ENCODE assay signal across 9 mouse cellular contexts in genomic region chr2:164909100-164909499, GRCm38 (mm10). TPM values are rescaled to one million over a fixed set of nuclear protein-coding genes. Genes with fewer than 3 reads are reported as not detected.
DNase-seq lines count a peak whose midpoint lies in the region; ATAC-seq and TF ChIP-seq lines count a peak whose summit lies in the region.
"Had no signal": no experiment of that assay in that cellular context is flagged by ENCODE, and none has a peak within 500 bp of the region (broad histone marks: within the 10 kb centered on the region; RNA-seq: fewer than 3 reads in every experiment).

No protein-coding gene starts in this region.

- peak overlapping the region; percentile 85; the same call in 1 of the 2 replicates for H3K4me2 ChIP-seq in liver, embryonic 11.5 days
- peak overlapping the region; percentile 97; the same call in 1 of the 2 replicates for H3K4me2 ChIP-seq in hindbrain, embryonic 14.5 days (replicated peaks)
- peak overlapping the region; percentile 91 for H3K4me2 ChIP-seq in midbrain, embryonic 14.5 days (ENCODE audit: low read length)

- H3K9me3 ChIP-seq in liver, embryonic 11.5 days (ENCODE audit: control insufficient read depth, low read length): peaks cover 5% of the 10 kb centered on the region
- H3K9me3 ChIP-seq in hindbrain, embryonic 14.5 days (ENCODE audit: control insufficient read depth, low read length): 0 out of 2 replicates have a peak, but pooled peaks cover 5% of the 10 kb centered on the region
- 0 out of 2 replicates have a peak, but pooled peaks cover 6% of the 10 kb centered on the region for H3K9me3 ChIP-seq in midbrain, embryonic 14.5 days (ENCODE audit: control insufficient read depth, low read length)

- 82% methylated on average over 3 of the region's 3 CpGs for WGBS in liver, embryonic 11.5 days
- 91% methylated on average over 3 of the region's 3 CpGs for WGBS in hindbrain, embryonic 14.5 days
- 99% methylated on average over 3 of the region's 3 CpGs for WGBS in midbrain, embryonic 14.5 days

- intact Hi-C loops in gastrocnemius, adult 2 months (cut with DNase I): no loop called here

- H3K27ac ChIP-seq in gastrocnemius, adult 2 months: peak overlapping the region; percentile 100; the same call in 1 of the 2 replicates
- no peak overlapping the region for H3K27ac ChIP-seq in liver, embryonic 11.5 days (ENCODE audit: low read depth, low read length)
- H3K27ac ChIP-seq in hindbrain, embryonic 14.5 days: no peak overlapping the region
- H3K27ac ChIP-seq in midbrain, embryonic 14.5 days (replicated peaks; ENCODE audit: low read depth, low read length): no peak overlapping the region

- peaks cover 28% of the 10 kb centered on the region for H3K4me1 ChIP-seq in liver, embryonic 11.5 days (replicated peaks; ENCODE audit: control insufficient read depth, insufficient read depth, low read length)
- H3K4me1 ChIP-seq in hindbrain, embryonic 14.5 days (replicated peaks; ENCODE audit: control insufficient read depth, insufficient read depth, low read length): peaks cover 16% of the 10 kb centered on the region
- peaks cover 16% of the 10 kb centered on the region for H3K4me1 ChIP-seq in midbrain, embryonic 14.5 days (ENCODE audit: control insufficient read depth, insufficient read depth, low read length)

- no peak for DNase-seq in gastrocnemius, adult 2 months
- DNase-seq in gastrocnemius, adult 18-20 months (ENCODE audit: low spot score): no peak
- no peak for DNase-seq in liver, embryonic 11.5 days (ENCODE audit: low spot score)
- DNase-seq in liver: no peak
- DNase-seq in hindbrain, embryonic 14.5 days (ENCODE audit: low spot score): no peak
- no peak for DNase-seq in midbrain, embryonic 14.5 days
- DNase-seq in cerebellum, postnatal 25 days: no peak
- no peak for DNase-seq in B cell, adult 2 months

- TF ChIP-seq CTCF in gastrocnemius, adult 2 months (IDR thresholded peaks at IDR 0.05): no peak

- ATAC-seq in liver, embryonic 11.5 days (replicated peaks; ENCODE audit: low FRiP score): no peak
- no peak for ATAC-seq in hindbrain, embryonic 14.5 days (ENCODE audit: low FRiP score)
- no peak for ATAC-seq in midbrain, embryonic 14.5 days (ENCODE audit: low FRiP score, low TSS enrichment)

- peaks cover 45% of the 10 kb centered on the region for H3K36me3 ChIP-seq in liver, embryonic 11.5 days (ENCODE audit: control insufficient read depth, insufficient read depth, low read length)
- H3K36me3 ChIP-seq in hindbrain, embryonic 14.5 days (replicated peaks; ENCODE audit: control insufficient read depth, insufficient read depth): peaks cover 51% of the 10 kb centered on the region
- H3K36me3 ChIP-seq in midbrain, embryonic 14.5 days (ENCODE audit: control insufficient read depth, insufficient read depth, low read length): peaks cover 59% of the 10 kb centered on the region

- no peak overlapping the region; the same call in 1 of the 2 replicates for H3K9ac ChIP-seq in liver, embryonic 11.5 days (ENCODE audit: low read depth, low read length)
- no peak overlapping the region for H3K9ac ChIP-seq in hindbrain, embryonic 14.5 days
- no peak overlapping the region; the same call in 1 of the 2 replicates for H3K9ac ChIP-seq in midbrain, embryonic 14.5 days (replicated peaks; ENCODE audit: low read length)

- H3K27me3 ChIP-seq in liver, embryonic 11.5 days (replicated peaks; ENCODE audit: control insufficient read depth, insufficient read depth, low read length): no peaks in the 10 kb centered on the region
- H3K27me3 ChIP-seq in hindbrain, embryonic 14.5 days (ENCODE audit: control insufficient read depth, insufficient read depth, low read length): no peaks in the 10 kb centered on the region
- H3K27me3 ChIP-seq in midbrain, embryonic 14.5 days (ENCODE audit: control insufficient read depth, insufficient read depth, low read length): no peaks in the 10 kb centered on the region
- H3K27me3 ChIP-seq: Patski had no signal

- H3K4me3 ChIP-seq in gastrocnemius, adult 2 months: peak overlapping the region; percentile 100
- peak overlapping the region; percentile 8; the same call in 1 of the 2 replicates for H3K4me3 ChIP-seq in liver, embryonic 11.5 days (ENCODE audit: low read depth, low read length)
- peak overlapping the region; percentile 75; the same call in 1 of the 2 replicates for H3K4me3 ChIP-seq in hindbrain, embryonic 14.5 days (replicated peaks; ENCODE audit: low read length)
- no peak overlapping the region for H3K4me3 ChIP-seq in midbrain, embryonic 14.5 days (replicated peaks; ENCODE audit: low read depth, low read length)

RNA-seq across cellular contexts. Expression of gene Zfp335, which starts 2.5 kb away (rescaled TPM):
- total RNA-seq in gastrocnemius, adult 2 months (2021): 10 to 100 TPM in 1 of 2 experiments, 1 to 10 TPM in 1; 9.7 to 10.5 TPM
- total RNA-seq in gastrocnemius, adult 18-20 months (2021): 1 to 10 TPM; 7.4 to 8.4 TPM
- 15.0 TPM in 2 replicates for polyA plus RNA-seq in liver, embryonic 11.5 days (2014; fragmentation: Nextera tagmentation; extraction: Ambion mirVana)
- polyA plus RNA-seq in hindbrain, embryonic 14.5 days (2014; fragmentation: Nextera tagmentation; extraction: Ambion mirVana): 14.6 and 15.4 TPM in 2 replicates
- 13.9 and 15.5 TPM in 2 replicates for polyA plus RNA-seq in midbrain, embryonic 14.5 days (2014; fragmentation: Nextera tagmentation; extraction: Ambion mirVana)

RNA-seq across cellular contexts. Expression of gene Pcif1, which starts 30.0 kb away (rescaled TPM):
- total RNA-seq in gastrocnemius, adult 2 months (2021): 10 to 100 TPM; 25.6 TPM
- total RNA-seq in gastrocnemius, adult 18-20 months (2021): 10 to 100 TPM; 26.3 to 28.6 TPM
- polyA plus RNA-seq in liver, embryonic 11.5 days (2014; fragmentation: Nextera tagmentation; extraction: Ambion mirVana): 63.9 and 67.5 TPM in 2 replicates
- polyA plus RNA-seq in hindbrain, embryonic 14.5 days (2014; fragmentation: Nextera tagmentation; extraction: Ambion mirVana): 72.9 and 74.7 TPM in 2 replicates
- polyA plus RNA-seq in midbrain, embryonic 14.5 days (2014; fragmentation: Nextera tagmentation; extraction: Ambion mirVana): 92.8 and 99.5 TPM in 2 replicates

RNA-seq across cellular contexts. Expression of gene Mmp9, which starts 31.5 kb away (rescaled TPM):
- total RNA-seq in gastrocnemius, adult 2 months (2021): 1 to 10 TPM in 1 of 2 experiments, under 1 TPM in 1; 0.46 to 1.1 TPM
- total RNA-seq in gastrocnemius, adult 18-20 months (2021): under 1 TPM; 0.43 to 0.85 TPM
- polyA plus RNA-seq in liver, embryonic 11.5 days (2014; fragmentation: Nextera tagmentation; extraction: Ambion mirVana): 0.66 and 1.9 TPM in 2 replicates
- polyA plus RNA-seq in hindbrain, embryonic 14.5 days (2014; fragmentation: Nextera tagmentation; extraction: Ambion mirVana): 28.8 and 33.2 TPM in 2 replicates
- polyA plus RNA-seq in midbrain, embryonic 14.5 days (2014; fragmentation: Nextera tagmentation; extraction: Ambion mirVana): 29.7 and 29.9 TPM in 2 replicates

RNA-seq across cellular contexts. Expression of gene Slc12a5, which starts 51.5 kb away (rescaled TPM):
- total RNA-seq in gastrocnemius, adult 2 months (2021): under 1 TPM; 0.36 to 0.53 TPM
- total RNA-seq in gastrocnemius, adult 18-20 months (2021): under 1 TPM; 0.40 to 0.55 TPM
- 0.55 and 0.70 TPM in 2 replicates for polyA plus RNA-seq in liver, embryonic 11.5 days (2014; fragmentation: Nextera tagmentation; extraction: Ambion mirVana)
- polyA plus RNA-seq in hindbrain, embryonic 14.5 days (2014; fragmentation: Nextera tagmentation; extraction: Ambion mirVana): 62.1 and 73.6 TPM in 2 replicates
- polyA plus RNA-seq in midbrain, embryonic 14.5 days (2014; fragmentation: Nextera tagmentation; extraction: Ambion mirVana): 53.8 and 63.0 TPM in 2 replicates

RNA-seq across cellular contexts. Expression of gene Pltp, which starts 51.6 kb away (rescaled TPM):
- 10 to 100 TPM; 11.4 to 20.1 TPM for total RNA-seq in gastrocnemius, adult 2 months (2021)
- 10 to 100 TPM; 12.5 to 21.8 TPM for total RNA-seq in gastrocnemius, adult 18-20 months (2021)
- polyA plus RNA-seq in liver, embryonic 11.5 days (2014; fragmentation: Nextera tagmentation; extraction: Ambion mirVana): 9.9 and 10.7 TPM in 2 replicates
- polyA plus RNA-seq in hindbrain, embryonic 14.5 days (2014; fragmentation: Nextera tagmentation; extraction: Ambion mirVana): 148 and 167 TPM in 2 replicates
- polyA plus RNA-seq in midbrain, embryonic 14.5 days (2014; fragmentation: Nextera tagmentation; extraction: Ambion mirVana): 29.8 and 91.1 TPM in 2 replicates

Comparison
In these comparisons a context has a peak if more than half of its experiments do, and no peak if none do; other contexts are left out.
1. RNA of gene Mmp9, which starts 31.5 kb away (polyA plus RNA-seq): 28.8 to 33.2 TPM in hindbrain, embryonic 14.5 days and 29.7 to 29.9 TPM in midbrain, embryonic 14.5 days; 0.66 to 1.9 TPM in liver, embryonic 11.5 days; every median in the first group is over 10 times any median in the second.
2. Peak in every context shown above with its lines, with median percentiles within 50 percentile points of each other: H3K4me2 ChIP-seq.